In the genomic region with DNA sequence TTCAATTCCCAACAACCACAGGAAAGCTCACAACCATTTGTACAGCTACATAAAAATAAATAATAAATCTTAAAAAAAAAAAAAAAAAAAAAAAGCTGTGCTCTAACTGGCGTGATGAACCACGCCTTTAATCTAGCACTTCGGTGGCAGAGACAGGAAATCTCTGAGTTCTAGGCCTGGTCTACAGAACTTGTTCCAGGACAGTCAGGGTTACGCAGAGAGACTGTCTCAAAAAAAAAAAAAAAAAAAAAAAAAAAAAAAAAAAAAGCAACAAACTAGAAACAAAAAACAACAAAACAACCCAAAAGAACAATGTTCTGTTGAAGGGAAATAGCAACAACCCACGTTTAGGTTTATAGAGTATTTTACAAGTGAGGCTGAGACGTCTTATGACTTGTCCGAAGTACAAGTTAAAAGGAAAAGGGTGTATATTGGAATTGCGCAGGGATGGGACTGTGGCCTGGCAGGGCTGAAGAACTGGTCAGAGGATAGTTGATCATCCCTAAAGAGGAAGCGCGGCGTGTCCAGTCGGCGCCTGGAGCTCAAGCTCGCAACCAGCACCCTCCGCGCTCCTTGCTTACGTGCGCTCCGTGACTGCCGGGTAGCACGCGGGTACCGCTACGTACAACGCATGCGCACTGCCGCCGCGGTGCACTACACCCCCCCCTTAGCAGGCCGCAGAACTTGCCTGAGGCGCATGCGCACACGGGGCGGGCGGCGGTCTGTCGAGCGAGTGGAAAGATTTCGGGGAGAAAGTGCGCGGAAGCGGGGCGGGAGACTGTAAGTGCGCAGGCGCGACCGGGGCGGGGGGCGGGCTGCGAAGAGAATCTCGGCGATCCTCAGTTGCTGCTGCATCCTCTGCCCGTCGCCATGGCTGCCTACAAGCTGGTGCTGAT, we compare ENCODE assay signal across 8 mouse cellular contexts. TPM values are rescaled to one million over a fixed set of nuclear protein-coding genes. Genes with fewer than 3 reads are reported as not detected.
DNase-seq lines count a peak whose midpoint lies in the region; ATAC-seq and TF ChIP-seq lines count a peak whose summit lies in the region.

Gene Pgam1 (plus strand): TSS at position 746 of the 896 bp plus-strand sequence.

- H3K9me3 ChIP-seq in hindbrain, embryonic 10.5 days = no peaks in the 10 kb centered on the region
- H3K9me3 ChIP-seq in lung, postnatal 0 days (ENCODE audit: low read length) = no peaks in the 10 kb centered on the region

- WGBS in hindbrain, embryonic 10.5 days = 7% methylated on average over 54 of the region's 54 CpGs
- WGBS in lung, postnatal 0 days = 3% methylated on average over 51 of the region's 54 CpGs

- peak; percentile 96 for DNase-seq in MN1 (ENCODE audit: low spot score)
- peak; percentile 96 for DNase-seq in cerebellum, adult 9-10 months
- DNase-seq in hindbrain, embryonic 10.5 days (ENCODE audit: low spot score) = peak; percentile 99
- peak; percentile 97 for DNase-seq in layer of hippocampus, adult 9-11 months
- DNase-seq in lung, postnatal 0 days (ENCODE audit: low spot score) = peak; percentile 99
- peak; percentile 92 for DNase-seq in ovary, postnatal 14 days (ENCODE audit: low spot score)
- peak; percentile 98 for DNase-seq in thymus, postnatal 14 days

- peaks cover 32% of the 10 kb centered on the region for H3K36me3 ChIP-seq in hindbrain, embryonic 10.5 days
- peaks cover 3% of the 10 kb centered on the region for H3K36me3 ChIP-seq in lung, postnatal 0 days (ENCODE audit: insufficient read depth, low read length)

- peak within 1 kb of the TSS; percentile 97 for H3K4me3 ChIP-seq in hindbrain, embryonic 10.5 days
- H3K4me3 ChIP-seq in lung, postnatal 0 days (ENCODE audit: low read depth, low read length) = peak within 1 kb of the TSS; percentile 71

- H3K9ac ChIP-seq in lung, postnatal 0 days (replicated peaks; ENCODE audit: low read depth) = peak within 1 kb of the TSS; percentile 54

- peak within 1 kb of the TSS; percentile 97 for H3K27ac ChIP-seq in hindbrain, embryonic 10.5 days
- peak within 1 kb of the TSS; percentile 81 for H3K27ac ChIP-seq in lung, postnatal 0 days (ENCODE audit: low read length)

- no peaks in the 10 kb centered on the region for H3K27me3 ChIP-seq in hindbrain, embryonic 10.5 days (ENCODE audit: insufficient read depth, poor library complexity, severe bottlenecking)
- H3K27me3 ChIP-seq in lung, postnatal 0 days (replicated peaks; ENCODE audit: insufficient read depth, low read length) = no peaks in the 10 kb centered on the region

- no peak for TF ChIP-seq CTCF in lung, postnatal 0 days (IDR thresholded peaks at IDR 0.05)

- peak within 1 kb of the TSS; percentile 91 for H3K4me2 ChIP-seq in lung, postnatal 0 days (replicated peaks; ENCODE audit: low read depth, low read length)

- H3K4me1 ChIP-seq in hindbrain, embryonic 10.5 days (replicated peaks) = peaks cover 18% of the 10 kb centered on the region
- peaks cover 24% of the 10 kb centered on the region; the same call in 1 of the 2 replicates for H3K4me1 ChIP-seq in lung, postnatal 0 days (ENCODE audit: insufficient read depth, low read depth, low read length)

- ATAC-seq in frontal cortex, adult (ENCODE audit: low TSS enrichment) = peak; percentile 91
- peak; percentile 97 for ATAC-seq in lung, postnatal 0 days

- TF ChIP-seq EP300 in lung, postnatal 0 days (IDR thresholded peaks at IDR 0.05) = no peak

RNA-seq across cellular contexts. Expression of gene Pgam1, which starts in this region (rescaled TPM):
- 900 and 1,138 TPM in 2 replicates for polyA plus RNA-seq in hindbrain, embryonic 10.5 days (2016; fragmentation: Nextera tagmentation; extraction: Ambion mirVana)
- polyA plus RNA-seq in lung, postnatal 0 days (2015; fragmentation: Nextera tagmentation; extraction: Ambion mirVana) = 152 TPM in 2 replicates

Comparison
In these comparisons a context has a peak if more than half of its experiments do, and no peak if none do; other contexts are left out.
1. Peak in every context shown above with its lines: DNase-seq, ATAC-seq, H3K4me3 ChIP-seq and H3K27ac ChIP-seq.